Mouse (Mus musculus) brown adipose tissue, adult 24 weeks (tissue): Measurements from ENCODE around the gene Lzts2. TPM values are rescaled to one million over a fixed set of nuclear protein-coding genes. Genes with fewer than 3 reads are reported as not detected.

Experiments used
- H3K27ac ChIP-seq: fragments of 200-500 bp; replicated peaks from 2 replicates; pipeline ENCODE4 v1.5.1; 2012; ENCODE audit warnings: low read depth, mild to moderate bottlenecking, low read length
- H3K4me1 ChIP-seq: fragments of 200-500 bp; 2 replicates; pipeline ENCODE4 v1.6.1; 2012; ENCODE audit warnings: low read length, mixed read lengths; ENCODE audit not compliant: control insufficient read depth, insufficient read depth, insufficient read length
- H3K4me3 ChIP-seq: fragments of 200-500 bp; 2 replicates; pipeline ENCODE4 v1.5.1; 2012; ENCODE audit warnings: low read depth, mild to moderate bottlenecking, low read length, moderate library complexity; ENCODE audit not compliant: insufficient read depth
- polyA plus RNA-seq: library from polyadenylated mRNA; stranded (reverse); fragments of >200 nt; gene quantifications from 2 replicates; pipeline ENCODE4 v1.2.4, GENCODE M21; 2012; ENCODE audit not compliant: missing spikeins, insufficient read depth, insufficient read length

The Lzts2 gene
- polyA plus RNA-seq, 1 experiment: 32.4 TPM

DNA sequence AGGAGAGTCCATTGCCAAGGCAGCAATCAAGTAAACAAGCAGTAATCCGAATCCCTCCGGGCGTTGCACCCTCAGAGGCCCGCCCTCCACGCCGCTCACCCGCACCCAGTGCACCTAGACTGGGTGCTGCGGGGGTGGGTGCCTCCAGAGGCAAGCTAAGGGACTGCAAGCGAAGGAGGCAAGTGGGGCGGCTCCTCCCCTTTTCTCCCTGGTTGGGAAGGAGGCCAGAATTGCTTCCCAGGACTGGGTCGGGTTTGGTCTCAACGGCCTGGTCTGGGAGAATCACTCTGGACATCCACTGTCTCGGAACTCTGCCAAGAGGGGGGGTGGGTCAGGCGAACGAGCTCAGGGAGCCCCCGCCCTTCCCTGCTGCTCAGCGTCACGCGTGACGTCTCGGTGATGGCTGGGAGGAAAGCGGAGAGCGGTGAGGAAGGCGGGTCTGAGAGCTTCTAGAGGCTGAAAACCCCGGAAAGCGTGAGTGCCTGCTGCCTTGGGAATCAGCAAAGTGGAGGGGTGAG, 33.3 kb downstream of the Lzts2 start, which contains the start of gene Sfxn3:
Sfxn3 (plus strand) TSS at position 87 of the 518 bp plus-strand sequence.
- Histone ChIP-seq H3K4me3 (peak within 1 kb of the TSS; percentile 64), H3K4me1 (peaks cover 4% of the 10 kb centered on the region), H3K27ac (peak within 1 kb of the TSS; percentile 92)

DNA sequence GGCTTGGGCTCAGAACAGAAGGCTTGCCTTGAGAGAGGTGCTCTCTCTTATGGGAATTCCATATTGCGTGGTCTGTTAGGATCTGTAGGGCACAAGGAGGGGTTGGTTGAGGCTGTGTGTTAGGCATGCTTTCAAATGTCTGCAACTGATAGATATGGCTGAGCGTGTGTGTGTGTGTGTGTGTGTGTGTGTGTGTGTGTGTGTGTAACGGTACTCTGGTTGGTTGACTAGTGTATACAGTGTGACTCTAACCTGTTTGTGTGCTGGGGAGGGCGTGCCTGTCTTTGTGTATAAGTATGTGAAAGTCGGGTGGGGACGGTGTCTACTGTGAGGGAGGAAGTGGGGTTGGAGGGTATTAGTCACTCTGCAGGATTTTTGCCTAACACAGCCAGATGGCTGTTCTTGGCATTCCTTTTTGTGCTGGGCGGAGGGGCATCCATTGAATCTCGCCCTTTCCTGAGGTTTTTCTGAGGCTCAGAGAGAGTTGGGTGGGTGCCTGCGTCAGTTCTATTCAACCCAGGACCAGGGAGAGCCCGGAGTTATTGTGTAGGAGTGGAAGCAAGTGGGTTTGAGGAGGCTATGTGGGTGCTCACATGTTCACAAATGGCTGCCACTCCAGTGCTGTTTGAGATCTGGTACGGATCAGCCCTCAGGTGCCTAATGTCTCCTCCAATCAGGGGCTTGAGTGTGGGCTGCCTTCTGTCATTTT, 33.9 kb downstream of the Lzts2 start:
- H3K4me1 ChIP-seq: peaks cover 4% of the 10 kb centered on the region
- H3K4me3 ChIP-seq: peak overlapping the region; percentile 64
- H3K27ac ChIP-seq: peak overlapping the region; percentile 92

DNA sequence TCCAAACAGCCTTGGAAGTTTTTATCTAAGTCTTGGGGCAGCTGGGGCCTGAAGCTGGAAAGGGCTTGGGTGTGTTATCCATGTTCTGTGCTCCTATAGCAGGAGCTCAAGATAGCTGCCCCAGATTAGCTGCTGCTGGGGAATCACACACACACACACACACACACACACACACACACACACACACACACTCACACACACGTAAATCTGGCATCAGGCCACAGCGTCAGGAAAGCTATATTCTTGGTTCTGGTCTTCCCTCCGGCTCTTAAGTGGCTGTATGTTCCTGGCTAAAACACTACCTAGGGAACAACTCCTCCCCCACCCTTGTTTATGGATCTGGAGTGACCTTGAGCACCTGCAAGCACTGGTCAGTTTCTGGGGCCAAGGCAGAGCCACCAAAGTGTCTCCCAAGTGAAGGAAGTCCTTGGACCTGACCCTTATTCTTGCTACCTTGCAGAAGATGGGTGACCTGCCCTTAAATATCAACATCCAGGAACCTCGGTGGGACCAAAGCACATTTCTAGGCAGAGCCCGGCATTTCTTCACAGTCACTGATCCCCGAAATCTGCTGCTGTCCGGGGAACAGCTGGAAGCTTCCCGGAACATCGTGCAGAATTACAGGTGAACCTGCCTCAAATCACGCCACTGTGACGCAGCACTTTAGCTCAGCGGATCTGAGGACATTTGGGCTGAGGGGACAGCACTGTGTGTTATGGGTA, 34.6 kb downstream of the Lzts2 start:
- Histone ChIP-seq H3K4me3 (peak overlapping the region; percentile 64), H3K27ac (peak overlapping the region; percentile 92), H3K4me1 (peaks cover 4% of the 10 kb centered on the region)

DNA sequence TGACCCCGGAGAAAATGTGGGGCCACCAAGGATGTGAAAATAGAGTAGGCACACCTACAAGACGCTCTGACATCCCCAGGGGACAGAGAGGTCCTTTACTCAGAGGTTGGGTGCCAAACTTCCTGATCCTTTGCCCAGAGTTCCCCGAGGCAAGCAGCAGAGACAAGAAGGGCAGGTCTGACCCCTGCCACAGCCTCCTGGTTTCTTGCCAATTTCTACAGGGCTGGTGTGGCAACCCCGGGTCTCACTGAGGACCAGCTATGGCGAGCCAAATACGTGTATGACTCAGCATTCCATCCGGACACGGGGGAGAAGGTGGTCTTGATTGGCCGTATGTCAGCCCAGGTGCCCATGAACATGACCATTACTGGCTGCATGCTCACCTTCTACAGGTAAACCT, 35.3 kb downstream of the Lzts2 start:
- Histone ChIP-seq H3K4me3 (no peak overlapping the region), H3K27ac (no peak overlapping the region), H3K4me1 (peaks cover 4% of the 10 kb centered on the region)

DNA sequence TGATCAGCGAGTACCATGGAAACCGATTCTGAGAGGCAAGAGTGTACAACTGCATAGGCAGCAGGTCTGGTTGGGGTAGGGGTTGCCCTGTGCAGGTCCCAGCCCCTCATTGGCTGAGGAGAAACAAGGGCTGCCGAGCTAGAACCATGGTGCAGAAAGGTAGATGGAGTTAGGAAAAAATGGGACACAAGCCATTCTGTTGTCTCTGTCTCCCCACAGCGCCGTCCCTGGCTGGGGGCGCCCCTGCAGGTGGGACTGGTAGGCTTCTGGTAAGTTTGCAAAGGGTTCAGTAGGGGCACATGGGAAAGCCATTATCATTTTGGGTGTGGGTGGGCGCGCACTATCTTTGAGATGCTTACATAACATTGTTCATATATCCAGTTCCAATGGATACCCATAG, 39.2 kb downstream of the Lzts2 start:
- no peak overlapping the region for H3K27ac ChIP-seq
- H3K4me3 ChIP-seq: no peak overlapping the region
- H3K4me1 ChIP-seq: peaks cover 3% of the 10 kb centered on the region; the same call in 1 of the 2 replicates

DNA sequence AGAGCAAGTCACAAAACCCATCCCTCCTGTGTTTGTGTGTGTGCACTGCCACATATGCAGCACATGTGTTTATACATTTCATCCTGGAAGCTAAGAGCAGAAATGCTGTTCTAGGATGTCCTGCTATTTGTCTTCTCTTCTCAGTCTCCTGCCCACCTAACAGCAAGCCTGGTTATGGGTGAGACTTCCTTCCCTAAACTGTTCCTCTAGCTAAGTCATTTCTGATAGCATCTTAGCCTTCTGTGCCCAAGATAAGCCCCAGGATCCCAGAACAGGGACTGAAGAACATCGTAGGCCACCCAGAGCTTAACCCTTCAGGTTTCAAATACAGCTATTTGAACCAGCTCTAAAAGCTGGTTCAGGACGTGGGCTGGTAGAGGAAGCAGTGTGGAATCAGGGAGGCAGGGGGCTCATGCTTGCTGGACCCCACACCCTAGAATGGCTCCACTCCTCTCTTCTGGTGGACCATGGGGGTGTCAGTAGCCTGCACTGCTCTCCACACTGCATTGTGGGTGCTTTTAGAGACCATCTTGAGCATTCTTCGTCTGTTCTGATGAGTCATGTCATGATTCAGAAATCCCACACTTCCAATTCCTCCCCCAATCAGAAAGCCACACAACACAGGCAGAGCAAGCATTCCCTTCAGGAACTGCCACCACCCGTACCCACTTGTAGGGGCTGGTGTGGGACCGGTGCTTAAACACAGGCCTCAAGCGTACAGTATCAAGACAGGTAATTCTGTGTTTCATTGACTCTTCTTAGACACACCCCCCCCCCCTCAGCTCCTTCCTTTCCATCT, 40.9 kb downstream of the Lzts2 start:
- Histone ChIP-seq H3K4me3 (no peak overlapping the region), H3K27ac (no peak overlapping the region), H3K4me1 (peaks cover 3% of the 10 kb centered on the region; the same call in 1 of the 2 replicates)

DNA sequence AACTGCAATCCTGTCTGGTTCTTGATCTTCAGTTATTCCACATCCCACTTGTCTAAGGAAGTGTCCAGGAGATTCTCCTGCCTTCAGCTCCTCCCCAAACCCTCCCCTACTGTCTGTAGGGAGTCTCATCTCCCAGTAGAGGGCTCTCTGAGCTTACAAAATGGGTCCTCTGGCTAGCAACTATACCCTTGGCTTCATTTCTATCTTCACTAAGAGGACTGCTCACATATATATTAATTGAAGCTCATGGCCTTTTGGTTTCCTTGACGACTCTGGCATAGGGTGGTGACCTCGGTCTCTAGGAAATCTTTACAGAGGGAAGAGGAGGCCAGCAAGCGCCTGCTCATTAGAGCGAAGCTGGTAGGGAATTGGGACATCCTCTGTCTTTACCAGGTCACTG, 42.1 kb downstream of the Lzts2 start:
- Histone ChIP-seq H3K4me1 (peaks cover 3% of the 10 kb centered on the region; the same call in 1 of the 2 replicates), H3K27ac (no peak overlapping the region), H3K4me3 (no peak overlapping the region)

DNA sequence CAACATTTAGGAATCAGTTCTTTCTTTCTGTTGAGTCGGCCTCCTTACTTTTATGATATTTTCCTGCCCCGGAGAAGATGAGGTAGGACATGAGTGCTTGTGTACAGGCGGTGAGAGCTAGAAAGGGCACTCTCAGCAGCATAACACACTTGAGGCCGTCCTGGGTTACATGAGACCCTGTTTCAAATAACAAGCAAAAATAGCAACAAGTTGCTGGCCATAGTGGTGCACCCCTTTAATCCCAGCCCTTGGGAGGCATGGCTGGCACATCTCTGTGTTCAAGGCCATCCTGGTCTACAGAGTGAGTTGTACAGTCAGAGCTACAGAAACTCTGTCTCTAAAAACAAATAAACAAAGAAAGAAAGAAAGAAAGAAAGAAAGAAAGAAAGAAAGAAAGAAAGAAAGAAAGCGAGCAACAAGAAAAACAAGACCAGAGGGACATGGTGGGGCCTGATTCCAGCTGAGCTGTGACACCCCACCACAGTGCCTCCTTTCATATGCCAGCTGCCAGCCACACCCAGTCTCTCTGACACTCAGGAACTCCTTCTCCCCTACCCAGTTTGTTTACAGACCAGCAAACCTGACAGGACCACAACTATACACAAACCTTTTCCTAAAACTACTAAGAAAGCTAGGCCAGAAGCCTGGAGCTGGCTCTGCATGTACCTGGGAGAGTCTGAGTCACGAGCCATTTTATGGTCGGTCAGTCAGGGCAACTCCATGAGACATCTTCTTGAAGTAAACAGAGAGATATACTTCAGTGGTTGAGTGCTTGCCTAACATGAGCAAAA, 42.9 kb downstream of the Lzts2 start:
- H3K27ac ChIP-seq: peak overlapping the region; percentile 15; the same call in 1 of the 2 replicates
- H3K4me3 ChIP-seq: peak overlapping the region; percentile 77; the same call in 1 of the 2 replicates
- peaks cover 3% of the 10 kb centered on the region; the same call in 1 of the 2 replicates for H3K4me1 ChIP-seq

DNA sequence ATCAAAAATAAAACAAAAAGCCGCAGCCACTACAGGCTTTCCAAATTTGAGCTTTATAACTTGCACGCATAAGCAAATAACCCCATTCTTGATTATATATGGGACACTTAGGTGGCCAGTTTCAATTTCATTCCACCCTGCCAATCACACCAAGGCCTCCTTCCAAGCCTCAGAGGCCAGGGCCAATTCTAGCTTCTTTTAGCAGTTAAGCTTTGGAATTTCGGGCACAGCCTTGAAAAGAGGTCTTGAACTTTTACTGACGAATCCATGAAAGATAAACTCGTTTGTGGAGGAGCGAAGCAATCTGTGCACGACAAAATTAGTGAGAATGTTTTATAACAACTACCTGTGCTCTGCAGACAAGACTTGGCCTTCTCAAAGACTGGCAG, 43.5 kb downstream of the Lzts2 start:
- Histone ChIP-seq H3K4me1 (peaks cover 3% of the 10 kb centered on the region; the same call in 1 of the 2 replicates), H3K4me3 (peak overlapping the region; percentile 77), H3K27ac (peak overlapping the region; percentile 92)

DNA sequence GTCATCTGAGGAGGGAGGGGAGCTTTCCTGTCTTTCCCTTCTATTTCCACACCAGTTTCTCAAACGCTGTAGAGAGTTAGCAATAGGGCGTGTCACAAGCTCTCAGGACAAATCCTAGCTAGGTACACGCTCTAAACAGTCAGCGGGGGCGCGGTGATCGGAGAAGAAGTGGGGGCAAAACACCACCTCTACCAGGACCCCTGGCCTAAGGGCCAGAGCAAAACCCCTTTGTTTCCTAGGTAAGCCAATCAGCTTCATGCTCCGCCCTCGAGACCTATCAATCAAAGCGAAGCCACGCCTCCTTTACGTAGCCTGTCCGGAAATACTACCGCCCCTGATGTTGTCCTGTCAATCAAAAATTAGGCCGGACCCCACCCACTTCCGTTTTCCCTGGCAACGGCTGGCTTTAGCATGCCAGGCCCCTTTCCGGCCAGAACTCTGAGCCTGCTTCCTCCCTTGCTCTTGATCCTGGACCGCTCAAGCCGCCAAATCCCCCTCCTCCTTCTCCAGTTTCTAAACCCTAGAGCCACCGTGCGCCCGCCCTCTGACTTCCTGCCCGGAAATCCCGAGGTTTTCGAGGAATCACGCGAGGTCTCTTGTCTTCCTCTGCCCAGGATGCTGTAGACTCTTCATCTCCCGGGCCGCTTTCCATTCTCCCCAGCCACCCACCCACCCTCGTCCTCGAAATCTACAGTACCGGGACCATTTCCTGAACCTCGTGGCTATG, 44.1 kb downstream of the Lzts2 start:
- Histone ChIP-seq H3K27ac (peak overlapping the region; percentile 92), H3K4me1 (peaks cover 3% of the 10 kb centered on the region; the same call in 1 of the 2 replicates), H3K4me3 (peak overlapping the region; percentile 77)

DNA sequence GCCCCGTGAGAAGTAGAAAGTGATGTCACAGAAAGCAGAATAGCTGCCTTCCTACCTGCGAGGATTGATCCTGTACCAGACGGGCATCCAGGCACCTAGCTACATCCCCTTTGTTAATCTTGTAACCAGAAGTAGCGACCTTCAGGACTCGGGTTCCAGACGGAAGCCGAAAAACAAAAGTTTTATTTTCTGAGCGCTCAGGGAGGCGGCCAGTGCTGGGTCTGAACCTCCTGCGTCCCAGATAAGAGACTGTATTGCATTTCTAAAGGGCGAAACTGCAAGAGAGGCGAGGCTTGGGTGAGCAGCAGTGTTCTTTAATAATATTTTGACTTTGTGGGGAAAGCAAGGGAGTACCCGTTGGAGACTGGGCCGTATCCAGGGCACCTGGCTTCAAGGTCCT, 44.6 kb downstream of the Lzts2 start:
- H3K4me1 ChIP-seq: peaks cover 3% of the 10 kb centered on the region; the same call in 1 of the 2 replicates
- H3K4me3 ChIP-seq: peak overlapping the region; percentile 60
- peak overlapping the region; percentile 89 for H3K27ac ChIP-seq

DNA sequence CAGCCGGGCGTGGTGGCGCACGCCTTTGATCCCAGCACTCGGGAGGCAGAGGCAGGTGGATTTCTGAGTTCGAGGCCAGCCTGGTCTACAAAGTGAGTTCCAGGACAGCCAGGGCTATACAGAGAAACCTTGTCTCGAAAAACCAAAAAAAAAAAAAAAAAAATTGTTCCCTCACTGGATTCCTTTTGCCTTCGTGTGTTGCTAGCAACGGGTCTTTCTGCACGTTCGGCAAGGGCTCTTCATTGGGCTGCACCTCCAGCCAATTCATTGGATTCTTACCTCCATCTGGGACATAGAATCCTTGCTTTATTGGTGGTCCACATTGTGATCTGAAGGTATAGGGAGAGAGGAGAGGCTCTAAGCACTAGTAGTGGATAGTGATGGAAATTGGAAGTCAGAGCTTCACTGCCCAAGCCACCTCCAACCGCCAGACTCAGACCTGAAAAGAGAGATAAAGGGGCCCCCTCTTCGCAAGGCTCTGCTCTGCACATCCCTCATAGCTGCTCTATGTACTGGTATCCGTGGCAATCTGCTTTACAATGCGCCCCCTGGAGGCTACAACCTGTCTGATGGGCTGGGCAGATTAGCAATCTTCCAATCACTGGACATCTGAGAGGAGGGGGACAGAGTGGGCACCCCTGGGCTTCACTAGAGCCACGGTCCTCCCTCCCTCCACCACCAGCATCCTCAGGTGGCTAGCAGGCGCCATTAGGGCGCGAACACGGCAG, 49.5 kb downstream of the Lzts2 start:
- Histone ChIP-seq H3K4me3 (no peak overlapping the region), H3K4me1 (no peaks in the 10 kb centered on the region), H3K27ac (no peak overlapping the region)

DNA sequence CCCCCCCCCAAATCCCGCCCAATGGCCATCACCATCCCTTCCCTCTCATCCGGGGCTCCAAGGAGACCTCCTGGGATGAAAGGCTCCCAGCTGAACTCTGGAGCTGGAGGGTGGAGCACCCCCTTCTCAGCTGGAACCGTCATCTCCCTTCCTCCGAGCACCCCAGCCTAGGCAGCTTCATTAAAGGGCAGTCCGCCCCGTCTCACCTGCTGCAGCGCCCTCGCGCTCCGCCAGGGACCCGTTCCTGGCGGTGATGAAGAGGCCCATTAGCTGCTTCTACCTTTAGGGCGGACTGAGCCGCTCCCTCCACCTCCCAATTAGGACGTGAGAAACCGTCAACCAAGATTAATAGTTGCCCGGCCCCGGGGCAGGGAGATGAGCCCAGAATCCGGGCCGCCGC, 51.0 kb downstream of the Lzts2 start:
- no peaks in the 10 kb centered on the region for H3K4me1 ChIP-seq
- no peak overlapping the region for H3K4me3 ChIP-seq
- H3K27ac ChIP-seq: no peak overlapping the region
